Mouse (Mus musculus) c-Kit-positive CD71-negative TER-119-negative erythroid progenitor cells, embryonic 14.5 days (primary cell): Measurements from ENCODE around the gene Sla2.
A peak's percentile ranks its signal among the peaks of the same experiment; 100 is the strongest.
"Not testable (repeated sequence)": the region's sequence is repeated elsewhere in the genome, so short reads cannot be mapped to it uniquely, and the experiment has no call there.

ENCODE experiments used
- DNase-seq: peaks from one replicate; pipeline ENCODE4 v3.0.0-alpha.2; 2013; ENCODE audit warnings: low read depth

Gene Sla2

DNA sequence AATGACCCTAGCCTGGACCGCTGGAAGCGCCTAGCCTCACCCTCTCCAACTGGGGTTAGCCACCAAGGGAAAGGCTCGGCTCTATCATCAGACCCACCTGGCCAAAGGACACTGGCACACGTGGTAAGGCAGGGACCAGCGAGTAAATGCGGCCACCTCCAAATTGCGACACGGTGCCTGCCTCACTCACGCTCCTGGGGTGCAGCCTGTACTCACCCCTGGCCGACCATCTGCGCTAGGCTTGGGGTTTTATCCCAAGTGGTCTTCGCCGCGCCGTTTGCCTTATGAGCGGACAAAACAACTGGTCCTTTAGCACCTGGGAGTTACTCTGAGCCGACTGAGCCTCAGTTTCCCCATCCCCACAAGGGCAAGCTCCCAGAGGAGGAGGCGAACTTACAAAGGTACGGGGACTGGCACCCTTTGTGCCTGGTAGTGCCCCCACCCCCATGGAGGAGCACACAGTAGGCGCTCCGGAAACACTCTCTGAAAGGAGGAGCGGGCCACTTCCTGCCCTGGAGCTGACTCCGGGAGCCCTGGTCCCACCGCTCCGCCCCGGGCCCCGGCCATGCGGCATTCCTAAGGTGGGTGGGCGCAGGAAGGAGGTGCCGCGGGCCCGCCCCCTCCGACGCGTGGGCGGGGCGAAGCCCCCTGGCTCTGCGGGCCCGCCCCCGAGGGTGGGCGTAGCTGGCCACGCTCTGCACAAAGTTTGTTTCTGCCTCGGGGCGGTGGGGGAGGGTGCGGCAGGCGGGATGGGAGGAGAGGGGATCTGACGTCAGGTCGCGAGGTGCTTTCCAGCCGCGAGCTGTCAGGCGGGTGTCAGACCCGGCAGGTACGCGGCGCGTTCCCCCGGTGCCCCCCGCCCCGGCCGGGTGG lies 47.4 kb downstream of the Sla2 start, which contains the start of gene Tgif2:
Gene Tgif2, plus strand, starts transcription at position 689 of the 873 bp plus-strand sequence.
- DNase-seq = peak; percentile 80

DNA sequence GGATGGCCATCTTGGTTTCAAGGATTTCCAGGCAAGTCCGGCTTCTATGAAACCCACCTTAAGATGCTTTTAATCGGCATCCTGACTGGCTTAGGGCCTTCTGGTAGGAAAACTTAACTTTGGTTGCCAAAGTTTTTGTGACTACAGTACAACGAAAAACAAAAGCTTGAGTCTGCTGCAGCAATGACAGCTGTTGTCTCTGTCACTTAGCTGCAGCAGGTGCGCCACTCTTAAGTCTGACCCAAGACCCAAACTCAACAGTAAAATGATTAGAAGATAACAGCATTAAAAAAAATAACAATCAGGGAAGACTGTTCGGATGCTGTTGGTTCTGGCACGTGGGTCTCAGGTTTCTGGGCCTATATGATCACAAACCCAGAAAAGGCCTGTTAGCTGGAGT lies 48.2 kb downstream of the Sla2 start:
- no peak for DNase-seq

GRCm38 (mm10) chr2:156834336-156834735 lies 52.7 kb downstream of the Sla2 start:
- DNase-seq = no peak

DNA sequence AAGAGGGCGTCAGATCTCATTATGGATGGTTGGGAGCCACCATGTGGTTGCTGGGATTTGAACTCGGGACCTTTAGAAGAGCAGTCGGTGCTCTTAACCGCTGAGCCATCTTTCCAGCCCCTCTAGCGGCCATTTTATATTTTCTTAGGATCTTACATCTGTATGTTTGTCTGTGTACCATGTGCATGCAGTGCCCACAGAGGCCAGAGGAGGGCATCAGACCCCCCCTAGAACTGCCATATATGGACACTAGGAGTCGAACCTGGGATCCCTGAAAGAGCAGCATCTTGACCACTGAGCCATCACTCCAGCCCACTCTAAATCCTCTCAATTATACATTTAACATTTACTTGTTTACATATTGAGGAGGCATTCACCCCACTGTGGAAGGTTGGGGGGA lies 61.9 kb downstream of the Sla2 start:
- DNase-seq = not testable (repeated sequence)
